Mouse (Mus musculus): ENCODE measurements around the gene Tbc1d10a.

Tbc1d10a gene

DNA sequence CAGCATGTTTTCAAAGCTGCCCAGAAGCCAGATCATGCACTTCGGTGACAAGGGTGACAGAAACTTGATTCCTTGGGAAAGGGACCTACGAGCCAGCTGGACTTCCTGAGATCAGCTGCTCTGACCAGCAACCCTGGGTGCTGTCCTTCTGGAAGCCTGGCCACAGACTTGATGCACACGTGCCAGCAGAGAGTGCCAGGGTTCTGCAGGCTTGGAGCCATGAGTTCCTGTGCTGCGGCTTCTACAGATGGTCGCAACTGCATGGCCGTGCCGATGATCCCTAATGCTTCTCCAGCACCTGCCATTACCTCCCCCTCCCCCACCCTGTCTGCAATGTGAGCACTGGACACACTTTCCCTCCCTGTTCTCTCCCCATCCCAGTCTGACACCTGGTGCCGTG is 41.9 kb downstream of the Tbc1d10a start:
- in situ Hi-C loops (cut with MboI; ENCODE audit: low pct_unique_long_range_greater_than_20kb in 1 of 2, low sequenced_read_pairs in 2 of 2, unreplicated experiment in 1 of 2), result no loop called here

DNA sequence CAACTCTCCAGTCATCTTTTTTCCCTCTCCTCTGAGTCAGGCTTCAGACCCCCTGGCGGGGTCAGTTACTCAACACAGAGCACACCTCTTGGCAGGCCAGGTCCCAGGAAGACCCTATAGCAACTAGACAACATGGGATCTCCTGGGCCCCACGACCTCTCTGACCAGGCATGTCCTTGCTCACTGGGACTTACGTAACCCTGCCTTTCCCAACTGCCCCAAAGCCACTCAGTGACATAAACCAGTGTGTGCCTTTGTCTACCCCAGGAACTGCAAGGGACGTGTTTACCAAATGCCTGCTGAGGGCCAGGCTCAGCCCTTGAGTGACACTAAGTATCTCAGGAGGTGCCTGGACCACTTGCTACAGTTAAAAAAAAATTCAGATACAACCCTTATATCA is 43.3 kb downstream of the Tbc1d10a start:
- in situ Hi-C loops (cut with MboI; ENCODE audit: low pct_unique_long_range_greater_than_20kb in 1 of 2, low sequenced_read_pairs in 2 of 2, unreplicated experiment in 1 of 2), result no loop called here

DNA sequence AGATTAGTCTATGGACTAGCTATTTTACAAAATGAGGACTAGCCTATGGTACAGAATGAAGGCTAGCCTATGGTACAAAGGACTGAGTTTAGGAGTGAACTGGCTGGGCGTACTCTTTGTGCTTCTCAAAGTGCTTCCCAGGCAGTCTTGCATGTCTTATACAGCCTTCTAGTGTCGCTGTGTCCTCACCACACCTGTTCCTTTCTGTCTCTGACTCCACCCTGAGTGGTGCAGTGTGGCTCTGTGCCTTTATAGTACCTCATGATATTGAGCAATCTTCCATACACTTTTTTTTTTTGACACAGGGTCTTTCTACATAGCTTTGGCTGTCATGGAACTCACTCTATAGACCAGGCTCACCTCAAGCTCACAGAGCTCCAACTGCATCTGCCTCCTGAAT is 44.8 kb downstream of the Tbc1d10a start:
- in situ Hi-C loops (cut with MboI; ENCODE audit: low pct_unique_long_range_greater_than_20kb in 1 of 2, low sequenced_read_pairs in 2 of 2, unreplicated experiment in 1 of 2), result no loop called here

DNA sequence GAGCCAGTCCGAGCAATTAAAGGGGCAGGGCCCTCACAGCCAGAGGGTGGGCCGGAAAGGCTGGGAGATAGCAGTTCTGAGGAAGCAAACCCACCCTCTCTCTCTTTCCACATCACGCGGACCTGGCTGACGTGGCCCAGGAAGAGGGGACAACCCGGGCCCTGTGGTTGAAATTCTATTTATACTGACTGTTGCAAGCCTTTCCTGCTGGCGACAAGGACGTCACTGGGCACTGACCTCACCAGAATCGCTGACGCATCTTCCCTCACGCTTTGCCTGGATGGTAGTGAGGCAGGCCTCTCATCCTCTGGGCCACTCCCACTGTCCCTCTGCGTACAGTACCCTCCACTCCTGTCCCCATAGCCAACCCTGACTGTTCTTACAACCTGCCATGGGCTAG is 46.1 kb downstream of the Tbc1d10a start:
- in situ Hi-C loops (cut with MboI; ENCODE audit: low pct_unique_long_range_greater_than_20kb in 1 of 2, low sequenced_read_pairs in 2 of 2, unreplicated experiment in 1 of 2), result no loop called here

DNA sequence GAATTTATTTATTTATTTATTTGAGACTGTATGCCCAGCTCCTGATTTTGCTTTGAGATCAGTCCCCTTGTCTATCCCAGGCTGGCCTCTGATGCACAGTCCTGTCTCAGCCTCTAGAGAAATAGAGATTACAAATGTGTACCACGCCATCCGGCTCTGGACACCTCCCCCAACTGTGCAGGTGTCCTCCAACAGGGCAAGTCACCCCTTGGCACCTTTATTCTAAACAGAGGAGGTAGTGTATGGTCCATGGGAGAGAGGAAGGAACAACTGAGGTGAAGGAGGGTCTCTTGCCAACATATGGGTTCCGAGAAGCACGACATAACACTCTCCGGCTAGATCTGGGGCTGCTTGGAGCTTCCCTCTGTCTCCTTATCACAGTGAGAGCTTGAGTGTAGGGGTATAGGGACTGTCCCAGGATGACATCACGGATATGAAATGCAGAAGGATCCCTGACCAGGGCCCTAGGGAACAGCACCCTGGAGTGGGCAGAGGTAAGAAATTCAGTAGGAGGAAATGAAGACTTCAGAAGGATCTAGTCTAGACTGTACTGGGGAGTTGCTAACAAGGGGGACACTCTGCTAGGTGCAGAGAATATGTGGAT is 48.6 kb downstream of the Tbc1d10a start:
- in situ Hi-C loops (cut with MboI; ENCODE audit: low pct_unique_long_range_greater_than_20kb in 1 of 2, low sequenced_read_pairs in 2 of 2, unreplicated experiment in 1 of 2), result no loop called here

DNA sequence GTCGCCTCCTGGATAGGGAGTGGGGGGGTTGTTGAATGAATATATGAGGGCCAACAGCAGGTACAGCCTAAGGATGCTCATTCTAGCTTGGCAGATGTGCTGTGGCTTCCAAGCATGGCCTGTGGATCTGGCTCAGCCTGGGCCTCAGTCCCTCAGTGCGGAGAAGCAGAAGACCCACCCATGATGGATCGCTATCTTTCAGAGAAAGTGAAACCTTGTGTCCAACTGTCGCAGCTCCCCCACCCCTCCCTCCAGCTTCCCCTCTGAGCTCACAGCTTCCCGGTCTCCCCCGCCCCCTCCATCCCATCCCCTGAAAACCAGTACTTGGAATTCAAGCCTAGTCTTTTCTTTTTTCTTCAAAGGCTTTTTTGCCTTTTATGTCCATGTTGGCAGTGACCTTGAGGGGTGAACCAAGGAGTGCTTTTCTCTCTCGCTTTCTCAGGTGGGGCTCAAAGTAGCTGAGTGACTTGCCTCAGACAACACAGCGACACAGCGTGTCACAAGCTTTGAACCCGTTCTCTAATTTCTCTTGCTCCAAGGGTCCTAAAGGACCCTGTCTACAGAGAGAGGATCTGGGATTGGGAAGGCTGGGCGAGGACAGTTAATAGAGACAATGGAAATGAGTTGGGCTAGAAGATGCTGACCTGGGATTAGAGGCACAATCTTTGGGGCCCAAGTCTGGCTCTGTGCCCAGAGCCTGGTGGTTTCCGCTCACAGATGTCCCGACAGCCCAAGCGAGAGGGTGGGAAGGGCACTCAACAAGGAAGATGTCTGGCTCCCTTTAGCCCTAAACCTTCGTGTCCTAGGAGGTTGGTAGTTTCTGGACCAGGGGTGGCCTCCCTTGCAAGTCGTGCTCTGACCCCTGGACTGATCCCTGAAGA is 49.3 kb downstream of the Tbc1d10a start, which contains the start of gene Osm:
Gene Osm, plus strand, starts transcription at position 756 of the 881 bp plus-strand sequence.
- in situ Hi-C loops (cut with MboI; ENCODE audit: low pct_unique_long_range_greater_than_20kb in 1 of 2, low sequenced_read_pairs in 2 of 2, unreplicated experiment in 1 of 2), result no loop called here

DNA sequence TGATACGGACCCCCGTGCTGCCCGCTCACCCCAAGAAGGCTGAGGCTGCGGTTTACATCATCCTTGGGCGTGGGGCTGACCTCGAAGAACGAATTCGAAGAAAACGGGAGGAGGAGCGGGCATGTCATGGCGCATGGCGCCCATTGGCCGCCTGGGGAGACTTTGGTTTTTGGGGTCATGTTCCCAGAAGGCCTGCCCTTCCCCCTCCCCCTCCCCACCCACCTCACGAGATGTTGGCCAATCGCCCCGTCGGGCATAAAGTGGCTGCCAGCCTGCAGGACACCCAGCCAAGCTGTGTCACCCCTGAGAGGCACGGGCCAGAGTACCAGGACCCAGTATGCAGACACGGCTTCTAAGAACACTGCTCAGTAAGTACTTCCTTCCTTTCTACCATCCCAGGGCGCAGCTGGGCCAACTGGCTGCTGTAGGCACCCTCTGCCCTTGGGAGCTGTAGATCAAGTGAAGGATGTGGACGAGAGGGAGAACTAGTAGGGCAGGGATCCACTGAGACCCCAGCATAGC is 50.0 kb downstream of the Tbc1d10a start:
- in situ Hi-C loops (cut with MboI; ENCODE audit: low pct_unique_long_range_greater_than_20kb in 1 of 2, low sequenced_read_pairs in 2 of 2, unreplicated experiment in 1 of 2), result no loop called here

DNA sequence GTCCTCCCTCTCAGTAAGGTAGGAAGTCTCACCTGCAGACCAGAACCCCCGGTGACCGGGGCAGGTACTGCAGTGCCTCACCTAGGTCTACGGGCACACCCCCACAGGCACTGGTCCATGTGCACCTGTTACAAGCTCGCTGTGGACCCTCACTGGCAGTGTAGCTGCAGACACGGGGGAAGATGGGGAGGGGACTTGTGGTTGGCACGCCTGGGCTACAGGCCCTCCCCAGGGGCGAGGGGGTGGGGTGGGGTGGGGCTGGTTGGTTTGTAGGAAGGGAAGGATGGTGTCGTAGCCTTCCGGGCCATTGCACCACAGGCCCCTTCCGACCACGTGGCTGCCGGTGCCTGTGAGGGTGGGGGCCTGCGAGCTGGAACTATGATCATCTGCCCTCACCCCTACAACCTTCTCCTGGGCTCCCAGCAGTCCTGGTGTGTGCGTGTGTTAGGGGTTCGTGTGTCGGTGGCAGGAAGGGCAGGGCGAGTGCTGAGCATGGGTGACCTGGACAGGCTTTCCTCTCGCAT is 50.9 kb downstream of the Tbc1d10a start:
- in situ Hi-C loops (cut with MboI; ENCODE audit: low pct_unique_long_range_greater_than_20kb in 1 of 2, low sequenced_read_pairs in 2 of 2, unreplicated experiment in 1 of 2), result no loop called here

DNA sequence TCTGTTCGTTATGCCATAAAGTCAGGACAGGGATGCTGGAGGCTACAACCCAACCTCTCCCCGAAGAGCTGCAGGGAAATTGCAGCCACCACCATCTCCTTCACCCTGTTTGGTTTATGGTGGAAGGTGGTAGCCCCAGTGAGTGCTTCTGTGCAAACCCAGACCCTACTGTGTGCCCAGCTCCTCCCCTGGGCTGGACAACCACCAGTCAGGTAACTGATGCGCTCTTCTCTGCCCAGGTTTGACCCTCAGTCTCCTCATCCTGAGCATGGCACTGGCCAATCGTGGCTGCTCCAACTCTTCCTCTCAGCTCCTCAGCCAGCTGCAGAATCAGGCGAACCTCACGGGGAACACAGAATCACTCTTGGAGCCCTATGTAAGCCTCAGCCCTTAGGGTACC is 51.6 kb downstream of the Tbc1d10a start:
- in situ Hi-C loops (cut with MboI; ENCODE audit: low pct_unique_long_range_greater_than_20kb in 1 of 2, low sequenced_read_pairs in 2 of 2, unreplicated experiment in 1 of 2), result no loop called here

DNA sequence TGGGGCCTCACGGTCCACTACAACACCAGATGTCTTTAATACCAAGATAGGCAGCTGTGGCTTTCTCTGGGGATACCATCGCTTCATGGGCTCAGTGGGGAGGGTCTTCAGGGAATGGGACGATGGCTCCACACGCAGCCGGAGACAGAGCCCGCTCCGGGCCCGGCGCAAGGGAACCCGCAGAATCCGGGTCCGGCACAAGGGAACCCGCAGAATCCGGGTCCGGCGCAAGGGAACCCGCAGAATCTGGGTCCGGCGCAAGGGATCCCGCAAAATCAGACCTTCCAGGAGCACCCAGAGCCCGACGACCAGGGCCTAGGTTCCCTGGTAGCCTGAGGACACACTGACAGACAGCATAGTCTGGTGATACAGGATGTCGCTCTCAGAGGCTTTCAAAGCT is 53.1 kb downstream of the Tbc1d10a start:
- in situ Hi-C loops (cut with MboI; ENCODE audit: low pct_unique_long_range_greater_than_20kb in 1 of 2, low sequenced_read_pairs in 2 of 2, unreplicated experiment in 1 of 2), result no loop called here

DNA sequence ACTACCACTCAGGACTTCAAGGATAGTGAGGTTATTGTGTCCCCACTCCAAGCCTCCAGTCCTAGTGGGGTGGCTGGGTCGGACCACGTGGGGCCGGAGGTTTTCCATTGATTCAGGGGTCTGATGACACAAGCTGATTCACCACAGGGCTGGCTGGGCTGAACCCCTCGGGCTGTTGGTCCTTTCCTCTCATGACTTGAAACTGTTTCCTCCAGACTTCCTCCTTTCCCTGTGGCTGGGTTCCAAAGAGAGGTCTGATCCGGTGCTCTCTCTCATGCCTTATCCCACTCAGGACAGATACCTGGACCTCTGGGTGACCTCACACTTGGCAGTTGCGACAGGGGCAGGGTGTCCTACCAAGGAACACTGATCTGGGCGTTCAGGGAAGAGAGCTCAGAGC is 53.6 kb downstream of the Tbc1d10a start:
- in situ Hi-C loops (cut with MboI; ENCODE audit: low pct_unique_long_range_greater_than_20kb in 1 of 2, low sequenced_read_pairs in 2 of 2, unreplicated experiment in 1 of 2), result no loop called here

DNA sequence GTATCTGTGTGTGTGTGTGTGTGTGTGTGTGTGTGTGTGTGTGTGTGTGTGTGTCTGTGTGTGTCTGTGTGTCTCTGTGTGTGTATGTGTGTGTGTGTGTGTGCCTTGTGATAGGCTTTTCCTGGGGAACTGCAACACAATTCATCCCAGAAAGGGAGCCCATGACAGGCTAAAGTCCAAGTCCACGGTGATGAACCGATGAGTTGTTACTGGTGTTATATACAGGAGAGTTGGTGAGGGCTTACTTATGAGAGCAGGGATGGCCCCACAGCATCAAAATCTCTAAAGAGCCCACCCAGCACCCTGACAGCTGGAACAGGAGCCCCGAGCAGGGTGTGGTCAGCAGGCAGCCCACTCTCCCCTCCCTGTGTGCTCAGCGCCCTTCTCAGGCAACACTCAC is 54.6 kb downstream of the Tbc1d10a start:
- in situ Hi-C loops (cut with MboI; ENCODE audit: low pct_unique_long_range_greater_than_20kb in 1 of 2, low sequenced_read_pairs in 2 of 2, unreplicated experiment in 1 of 2), result no loop called here

DNA sequence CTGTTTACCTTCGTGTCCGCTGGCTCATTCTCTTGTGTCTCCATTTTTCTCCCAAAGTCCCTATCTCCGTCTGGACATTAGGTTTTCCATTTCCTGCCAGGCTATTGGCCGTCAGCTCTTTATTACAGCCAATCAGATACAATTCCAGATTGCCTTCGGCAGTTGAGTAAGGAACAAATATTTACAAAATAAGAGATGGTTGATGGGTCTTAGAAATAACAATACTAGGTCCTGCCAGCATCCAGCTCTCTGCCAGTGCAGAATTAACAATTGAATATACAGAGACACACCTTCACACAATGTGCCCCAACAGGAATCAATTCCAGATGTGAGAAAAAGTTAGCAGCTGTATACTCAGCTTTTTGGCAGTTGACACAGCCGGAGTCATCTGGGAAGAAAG is 59.5 kb downstream of the Tbc1d10a start:
- in situ Hi-C loops (cut with MboI; ENCODE audit: low pct_unique_long_range_greater_than_20kb in 1 of 2, low sequenced_read_pairs in 2 of 2, unreplicated experiment in 1 of 2), result no loop called here

DNA sequence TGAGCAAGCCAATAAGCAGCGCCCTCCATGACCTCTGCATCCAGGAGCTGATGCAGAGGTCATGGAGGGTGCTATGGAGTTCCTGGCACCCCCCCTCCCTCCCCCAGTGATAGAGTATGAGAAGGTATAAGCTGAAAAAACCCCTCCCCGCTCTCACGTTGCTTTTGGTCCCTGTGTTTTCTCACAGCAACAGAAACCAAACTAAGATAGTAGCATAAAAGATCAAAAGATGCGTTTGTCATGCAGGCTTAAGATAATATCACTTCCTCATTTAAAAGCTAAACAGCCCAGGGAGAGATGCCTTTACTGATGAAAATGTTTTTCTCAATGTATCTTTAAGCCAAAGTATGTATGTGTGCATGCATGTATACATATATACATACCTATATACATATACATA is 60.0 kb downstream of the Tbc1d10a start:
- in situ Hi-C loops (cut with MboI; ENCODE audit: low pct_unique_long_range_greater_than_20kb in 1 of 2, low sequenced_read_pairs in 2 of 2, unreplicated experiment in 1 of 2), result no loop called here

DNA sequence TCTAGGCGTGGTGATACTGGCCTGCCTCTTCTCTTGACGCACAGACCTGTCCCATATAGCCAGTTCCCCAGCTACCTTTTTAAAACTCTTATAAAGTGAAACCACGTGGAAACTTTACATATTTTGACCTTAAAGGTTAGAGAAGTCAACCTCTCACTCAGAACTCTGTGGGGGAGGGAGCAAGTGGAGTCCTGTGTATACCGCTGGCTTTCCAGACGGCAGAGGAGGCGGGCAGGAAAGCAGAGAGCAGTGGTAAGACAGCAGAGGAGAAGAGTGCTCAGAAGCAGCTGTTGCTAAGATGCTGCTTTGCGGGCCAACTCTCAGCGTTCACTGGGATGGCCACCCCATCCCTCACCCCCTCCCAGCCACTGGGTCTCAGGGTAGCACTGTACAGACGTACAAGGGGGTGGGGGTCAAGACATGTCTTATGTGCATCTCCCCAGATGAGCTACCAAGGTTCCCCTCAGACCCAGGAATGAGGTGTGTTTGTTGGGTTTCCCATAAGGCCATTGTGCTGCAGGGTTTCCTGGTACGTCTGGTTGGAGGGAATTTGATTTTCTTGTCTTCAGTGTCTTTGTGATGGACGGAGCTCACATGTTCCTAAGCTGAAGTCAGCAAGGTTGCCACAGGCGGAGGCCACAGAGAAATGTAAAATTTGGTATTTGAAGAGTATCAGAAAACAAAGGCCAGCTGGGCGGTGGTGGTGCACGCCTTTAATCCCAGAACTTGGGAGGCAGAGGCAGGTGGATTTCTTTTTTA is 60.8 kb downstream of the Tbc1d10a start:
- in situ Hi-C loops (cut with MboI; ENCODE audit: low pct_unique_long_range_greater_than_20kb in 1 of 2, low sequenced_read_pairs in 2 of 2, unreplicated experiment in 1 of 2), result no loop called here

DNA sequence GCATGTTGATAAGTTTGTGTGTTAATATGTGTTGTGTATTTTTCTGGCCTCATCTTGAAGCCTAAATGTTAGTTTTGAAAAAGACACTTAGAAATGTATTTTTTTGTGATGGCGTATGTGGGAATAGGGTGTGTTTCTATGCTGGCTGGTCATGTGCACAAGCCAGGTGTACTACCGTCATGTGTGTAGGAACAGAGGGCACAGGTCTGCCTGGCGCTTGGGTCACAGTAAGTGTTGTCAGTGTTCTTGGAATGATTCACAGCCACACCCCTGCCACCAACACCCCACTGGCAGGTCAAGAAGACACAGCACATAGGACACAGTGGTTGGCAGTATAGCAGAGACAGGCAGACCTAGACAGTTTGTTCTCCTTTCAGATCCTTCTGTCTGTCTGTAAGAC is 62.6 kb downstream of the Tbc1d10a start:
- in situ Hi-C loops (cut with MboI; ENCODE audit: low pct_unique_long_range_greater_than_20kb in 1 of 2, low sequenced_read_pairs in 2 of 2, unreplicated experiment in 1 of 2), result no loop called here

DNA sequence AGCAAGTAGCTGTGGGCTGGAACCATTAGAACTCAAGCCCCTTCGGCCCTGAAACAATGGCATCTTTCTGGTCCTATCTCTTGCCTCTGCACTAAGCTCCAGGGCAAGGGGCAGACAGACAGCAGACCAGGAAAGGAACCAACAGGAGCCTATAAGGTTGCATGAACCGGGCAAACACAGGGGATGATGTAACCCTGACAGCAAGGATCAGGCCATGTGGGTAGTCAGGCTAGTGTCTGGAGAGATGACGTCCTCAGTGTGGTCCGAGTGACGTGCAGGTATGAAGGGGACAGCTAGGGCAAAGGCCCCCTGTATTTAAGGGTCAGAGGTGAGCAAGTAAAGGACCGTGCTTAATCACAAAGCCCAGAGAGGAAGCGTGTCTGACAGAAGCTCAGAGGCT is 63.7 kb downstream of the Tbc1d10a start:
- in situ Hi-C loops (cut with MboI; ENCODE audit: low pct_unique_long_range_greater_than_20kb in 1 of 2, low sequenced_read_pairs in 2 of 2, unreplicated experiment in 1 of 2), result loop anchor here in 1 of 2 experiments (10.0 kb wide), 1 partner anchor 165 kb away; no protein-coding TSS in a partner anchor

DNA sequence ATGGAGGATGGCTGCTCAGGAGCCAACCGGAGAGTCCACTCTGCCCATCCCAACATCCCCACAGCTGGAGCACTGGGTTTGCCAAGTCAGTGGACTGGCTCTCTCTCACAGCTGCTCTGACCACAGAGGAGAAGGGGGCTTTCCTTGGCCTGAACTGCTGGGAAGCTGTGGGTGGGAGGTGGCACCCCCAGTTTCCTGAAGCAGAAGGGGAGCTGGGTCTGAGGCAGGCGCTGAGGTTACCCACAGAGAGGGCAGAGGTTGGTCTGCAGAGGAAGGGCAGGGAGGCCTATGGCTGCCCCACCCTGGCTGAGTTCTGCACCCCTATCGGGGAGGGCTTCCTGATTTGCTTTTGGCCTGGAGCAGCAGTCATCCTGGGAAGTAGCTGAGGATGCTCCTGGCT is 64.8 kb downstream of the Tbc1d10a start:
- in situ Hi-C loops (cut with MboI; ENCODE audit: low pct_unique_long_range_greater_than_20kb in 1 of 2, low sequenced_read_pairs in 2 of 2, unreplicated experiment in 1 of 2), result loop anchor here in 1 of 2 experiments (10.0 kb wide), 1 partner anchor 163 kb away; no protein-coding TSS in a partner anchor

DNA sequence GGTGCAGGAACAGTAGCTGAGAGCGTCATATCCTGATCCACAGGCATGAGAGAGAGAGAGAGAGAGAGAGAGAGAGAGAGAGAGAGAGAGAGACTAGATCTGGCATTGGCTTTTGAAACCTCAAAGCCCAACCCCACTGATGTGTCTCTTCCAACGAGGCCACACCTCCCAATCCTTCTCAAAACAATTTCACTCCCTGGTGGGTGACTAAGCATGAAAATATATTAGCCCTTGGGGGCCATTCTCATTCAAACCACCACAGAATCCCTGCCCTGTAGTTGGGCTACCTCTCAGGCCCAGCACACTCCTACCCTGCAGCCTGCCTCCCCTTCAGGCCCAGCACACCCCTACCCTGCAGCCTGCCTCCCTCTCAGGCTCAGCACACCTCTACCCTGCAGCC is 66.3 kb downstream of the Tbc1d10a start:
- in situ Hi-C loops (cut with MboI; ENCODE audit: low pct_unique_long_range_greater_than_20kb in 1 of 2, low sequenced_read_pairs in 2 of 2, unreplicated experiment in 1 of 2), result loop anchor here in 1 of 2 experiments (10.0 kb wide), 1 partner anchor 162 kb away; no protein-coding TSS in a partner anchor

Measured in mouse embryonic stem cell (cell line).